Mouse (Mus musculus) cerebellum, adult 18-20 months (tissue): Measurements from ENCODE around the gene H2afx.
"Not testable (repeated sequence)": the region's sequence is repeated elsewhere in the genome, so short reads cannot be mapped to it uniquely, and the experiment has no call there.

Source experiments
- DNase-seq, 2 experiments: peaks; one replicate each; pipeline ENCODE4 v3.0.0; 2021

Gene H2afx

DNA sequence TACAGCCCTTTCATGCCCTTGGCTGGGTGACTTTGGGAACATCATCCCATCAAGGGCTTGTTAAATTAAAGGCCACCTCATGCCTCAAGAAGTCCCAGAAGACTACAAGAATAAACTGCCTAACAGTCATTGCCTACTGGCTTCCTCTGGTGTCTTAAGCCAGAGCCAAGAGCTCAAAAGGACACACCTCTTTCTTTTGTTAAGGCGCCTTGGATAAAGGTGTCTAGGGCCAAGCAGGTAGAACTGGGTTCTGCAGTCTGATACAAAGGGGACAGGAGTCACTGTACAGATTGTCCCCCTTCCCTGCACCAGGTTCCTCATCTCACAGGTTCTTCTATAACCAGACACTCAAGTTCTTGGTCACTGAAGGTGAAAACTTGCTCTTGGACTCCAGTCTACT is 8.1 kb downstream of the H2afx start:
- DNase-seq: no peak

DNA sequence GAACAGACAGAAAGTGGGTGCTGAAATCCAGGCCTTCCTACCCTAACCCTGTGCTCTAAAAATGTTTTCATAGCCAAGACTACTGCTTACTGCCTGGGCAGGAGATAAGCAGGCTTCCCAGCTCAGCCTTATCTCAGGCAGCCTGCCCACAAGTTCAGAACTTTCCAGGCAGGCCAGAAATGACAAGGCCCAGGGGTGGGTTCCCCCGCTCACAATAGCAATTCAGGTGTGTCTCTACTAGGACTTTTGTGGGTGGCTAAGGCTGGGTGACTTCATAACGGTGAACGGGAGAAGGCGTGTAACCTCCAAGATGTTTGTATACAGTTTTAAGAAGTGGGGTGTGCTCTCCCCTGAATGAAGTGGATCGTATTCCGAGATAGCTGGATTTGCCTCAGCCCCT is 8.8 kb downstream of the H2afx start:
- DNase-seq: no peak

DNA sequence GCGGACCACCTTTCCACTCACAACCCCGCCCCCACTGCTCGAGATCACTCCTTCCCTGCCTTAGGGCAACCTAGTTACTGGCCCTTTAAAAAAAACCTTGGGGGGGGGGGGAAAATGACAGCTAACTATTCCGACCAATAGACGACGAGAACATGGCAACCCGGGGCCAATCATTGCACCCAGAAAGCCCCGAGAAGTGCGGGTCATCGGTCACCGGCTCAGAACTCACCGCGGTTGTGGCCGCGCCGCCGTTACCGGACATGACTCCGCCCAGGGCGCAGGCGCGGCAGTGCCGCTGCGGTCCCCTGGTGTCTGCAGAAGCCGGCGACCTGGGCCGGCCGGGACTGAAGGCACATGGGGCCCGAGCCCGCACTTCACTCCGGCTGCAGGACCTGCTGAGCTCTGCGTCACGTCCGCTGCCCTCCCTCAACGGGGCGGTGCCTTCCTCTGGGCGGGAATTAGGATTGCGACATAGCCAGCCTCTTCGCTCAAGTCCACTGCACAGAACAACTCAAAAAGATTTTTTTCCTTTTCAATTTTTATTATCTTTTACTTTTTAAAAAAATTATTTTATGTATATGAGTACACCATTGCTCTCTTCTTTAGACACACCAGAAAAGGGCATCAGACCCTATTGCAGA is 9.4 kb downstream of the H2afx start, which contains the start of gene Hmbs:
Gene Hmbs, minus strand, starts transcription at position 448 of the 641 bp plus-strand sequence.
- DNase-seq: peak; percentile 90 to 93

- DNase-seq: no peak
These were observed 11.3 kb downstream of the H2afx start for GRCm38 (mm10) chr9:44345570-44346433.

DNA sequence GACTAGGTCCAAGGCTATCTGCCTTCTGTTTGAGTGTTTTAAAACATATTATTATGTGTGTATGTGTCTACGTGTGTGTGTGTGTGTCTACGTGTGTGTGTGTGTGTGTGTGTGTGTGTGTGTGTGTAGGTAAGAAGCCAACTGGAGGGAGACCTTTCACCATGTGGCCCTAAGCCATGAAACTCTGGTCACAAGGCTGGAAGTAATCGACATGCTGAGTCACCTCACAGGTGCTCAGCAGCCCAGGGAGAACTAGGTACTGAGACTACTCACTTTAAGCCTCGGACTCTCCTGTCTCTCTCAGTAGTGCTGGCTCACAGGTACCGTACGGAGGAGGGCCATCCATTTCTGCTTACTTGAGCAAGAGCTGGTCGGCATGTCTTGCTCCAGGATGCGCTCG is 12.7 kb downstream of the H2afx start:
- DNase-seq: no peak

GRCm38 (mm10) chr9:44347621-44348020 is 13.1 kb downstream of the H2afx start:
- no peak for DNase-seq

GRCm38 (mm10) chr9:44348546-44348945 is 14.1 kb downstream of the H2afx start:
- no peak for DNase-seq

DNA sequence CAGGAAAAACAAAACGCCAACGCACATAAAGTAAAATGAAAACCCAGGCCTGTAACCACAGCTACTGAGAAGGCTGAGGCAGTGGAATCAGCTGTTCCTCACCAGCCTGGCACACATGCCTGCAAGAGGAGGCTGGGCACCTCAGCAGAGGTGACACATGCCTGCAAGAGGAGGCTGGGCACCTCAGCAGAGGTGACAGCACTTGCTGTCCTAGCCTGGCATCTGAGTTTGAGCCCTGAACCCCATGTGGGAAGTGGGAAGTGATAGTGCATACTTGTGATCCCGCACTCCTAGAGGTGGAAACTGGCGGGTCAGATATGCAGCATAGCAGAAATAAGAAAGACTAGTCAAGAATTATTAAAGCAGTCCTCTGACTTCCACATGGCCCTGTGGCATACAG is 16.9 kb downstream of the H2afx start:
- DNase-seq: no peak

DNA sequence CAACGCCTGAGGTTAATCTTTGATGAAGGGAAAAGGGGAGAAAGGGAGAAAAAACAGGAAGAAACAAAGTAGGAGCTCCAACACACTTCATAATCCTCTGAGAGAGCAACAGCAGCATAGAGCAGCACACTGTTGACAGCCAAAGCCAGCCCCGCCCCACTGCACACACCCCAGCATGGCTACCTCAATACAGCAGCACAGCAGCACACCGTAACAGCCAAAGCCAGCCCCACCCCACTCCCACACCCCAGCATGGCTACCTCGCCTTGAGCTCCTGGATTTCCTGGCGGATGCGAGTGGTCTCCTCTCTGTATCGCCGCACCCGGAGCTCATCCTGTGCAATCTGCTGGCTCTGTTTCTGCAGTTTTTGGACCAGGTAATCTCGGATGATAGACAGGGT is 17.8 kb downstream of the H2afx start:
- DNase-seq: no peak

DNA sequence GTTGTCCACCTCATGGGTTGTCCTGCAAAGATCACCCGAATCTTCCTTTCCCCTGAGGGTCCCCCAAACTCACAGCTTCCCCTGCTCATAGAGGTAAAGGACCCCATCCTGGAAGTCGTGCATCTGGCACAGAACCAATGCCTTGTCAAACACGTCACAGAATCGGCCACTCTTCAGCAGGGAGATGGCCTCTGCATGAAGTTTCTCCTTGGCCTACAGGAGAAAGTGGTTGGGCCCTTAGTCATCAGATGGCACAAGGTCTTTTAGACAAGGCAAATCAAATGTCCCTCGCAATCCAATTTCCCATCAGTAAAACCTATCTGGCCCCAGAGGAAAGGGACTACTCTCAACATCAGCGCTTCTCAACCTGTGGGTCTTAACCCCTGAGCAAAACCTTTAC is 18.6 kb downstream of the H2afx start:
- no peak for DNase-seq

DNA sequence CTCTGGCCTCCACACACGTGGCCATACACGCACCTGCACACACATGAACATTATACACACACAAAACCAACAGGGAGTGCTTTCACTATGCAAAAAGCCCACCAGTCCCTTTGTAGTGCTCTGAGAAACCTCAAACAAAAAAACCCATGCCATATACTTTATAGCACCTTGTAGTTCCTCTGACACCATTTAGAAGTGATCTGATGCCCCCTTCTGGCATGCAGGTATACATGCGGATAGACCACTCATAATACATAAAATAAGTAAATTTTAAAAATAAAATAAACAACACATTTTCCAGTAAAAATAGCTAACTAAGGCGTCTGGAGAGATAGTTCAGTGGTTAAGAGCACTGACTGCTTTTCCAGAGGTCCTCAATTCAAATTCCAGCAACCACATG is 22.7 kb downstream of the H2afx start:
- no peak for DNase-seq

DNA sequence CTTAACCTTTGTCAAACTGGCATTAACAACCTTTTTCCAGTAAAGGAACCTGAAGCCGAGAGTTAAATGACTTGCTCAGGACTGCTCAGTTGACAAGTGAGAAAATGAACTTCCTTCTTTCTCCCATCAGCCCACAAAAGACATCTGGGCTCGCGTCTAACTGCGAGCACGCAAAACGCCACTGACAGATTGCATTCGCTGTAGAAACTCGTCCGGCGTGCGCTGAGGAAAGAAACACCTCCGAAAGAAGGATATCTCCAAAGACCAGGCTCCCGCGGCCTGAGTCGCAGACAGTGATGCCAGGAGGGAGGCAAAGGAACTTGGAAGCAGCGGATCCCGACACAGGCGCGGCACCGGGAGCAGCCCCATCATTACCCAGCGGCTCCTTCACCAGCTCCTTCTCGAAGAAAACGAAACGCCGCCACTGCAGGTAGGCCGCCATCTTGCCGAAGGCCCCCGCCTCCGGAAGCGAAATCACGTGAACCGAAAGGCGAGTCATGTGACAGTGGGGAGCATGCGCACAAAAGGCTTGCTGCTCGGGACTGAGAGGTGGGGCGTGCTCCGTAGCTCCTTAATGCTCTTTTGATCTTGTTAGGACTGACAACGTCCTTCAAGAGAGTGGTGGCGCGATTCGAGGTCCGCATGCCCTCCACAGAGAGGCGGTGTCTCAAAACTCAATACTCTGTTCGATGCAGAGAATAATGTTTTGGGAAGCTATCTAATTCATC is 26.9 kb downstream of the H2afx start, which contains the start of gene Vps11:
Gene Vps11, minus strand, starts transcription at position 481 of the 728 bp plus-strand sequence.
- peak; percentile 91 to 94 for DNase-seq

GRCm38 (mm10) chr9:44361931-44362330 is 27.4 kb downstream of the H2afx start:
- not testable (repeated sequence) for DNase-seq

GRCm38 (mm10) chr9:44364480-44364879 is 30.0 kb downstream of the H2afx start:
- DNase-seq: no peak

- no peak for DNase-seq
These were observed 38.9 kb downstream of the H2afx start for GRCm38 (mm10) chr9:44373386-44373785.

- no peak for DNase-seq
These were observed 41.6 kb downstream of the H2afx start for GRCm38 (mm10) chr9:44376141-44376540.

- not testable (repeated sequence) for DNase-seq
These were observed 42.8 kb downstream of the H2afx start for GRCm38 (mm10) chr9:44377335-44377734.

DNA sequence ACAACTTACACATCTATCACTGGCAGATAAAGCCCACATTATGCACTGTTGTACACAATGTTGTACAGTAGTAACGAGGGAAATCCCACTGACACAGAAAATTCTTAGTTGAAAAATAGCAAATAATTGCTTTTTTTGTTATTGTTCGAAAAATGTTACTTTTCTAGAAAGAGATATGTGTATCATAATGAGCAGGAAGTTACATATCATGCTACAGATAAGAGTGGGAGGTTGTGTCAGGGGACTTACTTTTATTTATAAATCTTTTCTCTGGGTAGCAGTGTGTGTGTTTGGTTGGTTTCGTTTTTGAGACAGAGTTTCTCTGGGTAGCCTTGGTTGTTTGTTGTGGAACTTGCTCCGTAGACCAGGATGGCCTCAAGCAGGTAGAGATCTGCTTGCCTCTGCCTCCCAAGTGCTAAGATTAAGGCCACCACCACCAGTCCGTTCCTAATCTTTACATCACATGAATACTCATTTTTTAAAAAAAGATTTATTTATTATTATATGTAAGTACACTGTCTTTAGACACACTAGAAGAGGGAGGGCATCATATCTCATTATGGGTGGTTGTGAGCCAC is 43.7 kb downstream of the H2afx start:
- DNase-seq: no peak

DNA sequence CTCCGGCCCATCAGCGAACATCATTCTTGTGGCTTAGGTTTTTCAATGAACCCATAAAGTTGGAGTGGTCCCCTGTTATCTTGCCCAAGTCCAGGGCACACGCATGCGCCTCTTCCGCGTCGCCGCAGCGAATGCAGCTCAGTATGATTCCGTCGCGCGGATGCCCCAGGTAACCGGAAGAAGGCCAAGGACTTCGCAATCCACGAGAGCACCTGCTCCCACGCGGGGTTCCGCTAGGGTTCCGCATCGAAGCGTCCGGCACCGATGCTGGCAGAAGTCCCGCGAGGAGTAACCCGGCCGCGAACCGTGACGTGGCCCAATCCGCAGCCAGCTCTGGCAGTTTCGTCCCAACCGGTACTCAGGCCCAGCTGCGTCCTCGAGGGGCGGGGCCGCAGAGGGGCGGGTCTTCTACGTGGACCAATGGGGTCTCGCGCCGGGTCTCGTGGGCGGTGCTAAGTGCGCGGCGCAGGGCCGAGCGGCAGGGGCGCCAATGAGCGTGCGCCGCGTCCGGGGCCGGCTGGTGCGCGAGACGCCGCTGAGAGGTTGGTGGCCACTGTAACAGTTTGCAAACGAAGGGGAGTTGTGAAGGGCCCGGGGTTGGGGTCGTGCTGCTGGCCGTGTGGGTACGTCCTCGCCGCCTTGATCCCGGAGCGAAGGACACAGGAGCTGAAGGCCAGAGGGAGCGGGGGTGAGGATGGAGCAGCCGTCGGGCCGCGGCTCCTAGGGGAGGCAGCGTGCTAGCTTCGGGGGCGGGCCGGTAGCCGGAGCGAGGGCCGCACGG is 44.8 kb downstream of the H2afx start, which contains the start of gene Hyou1:
Gene Hyou1, plus strand, starts transcription at position 437 of the 781 bp plus-strand sequence.
- DNase-seq: peak; percentile 99 to 100

GRCm38 (mm10) chr9:44379862-44380261 is 45.4 kb downstream of the H2afx start:
- peak; percentile 31 to 50 for DNase-seq

DNA sequence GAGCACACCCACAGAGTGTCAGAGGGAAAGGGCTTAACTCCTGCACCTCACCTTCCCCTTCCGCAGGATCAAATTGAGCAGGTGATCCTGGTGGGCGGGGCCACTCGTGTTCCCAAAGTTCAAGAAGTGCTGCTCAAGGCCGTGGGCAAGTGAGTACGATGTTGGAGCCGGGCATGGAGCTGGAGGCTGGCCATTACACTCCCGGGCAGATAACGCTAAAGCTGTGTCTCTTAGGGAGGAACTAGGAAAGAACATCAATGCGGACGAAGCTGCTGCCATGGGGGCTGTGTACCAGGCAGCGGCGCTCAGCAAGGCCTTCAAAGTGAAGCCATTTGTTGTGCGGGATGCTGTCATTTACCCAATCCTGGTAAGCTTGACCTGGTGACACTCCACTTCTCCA is 50.1 kb downstream of the H2afx start:
- DNase-seq: no peak
